Mouse (Mus musculus) 3T3-L1 (cell line): ENCODE data around the gene Mapt.

Experiments
- DNase-seq: peaks from one replicate; pipeline ENCODE4 v3.0.0-alpha.2; 2015; ENCODE audit warnings: low read depth, low spot score

Mapt gene

GRCm38 (mm10) chr11:104272352-104272751 lies 41.2 kb downstream of the Mapt start:
- DNase-seq = no peak

GRCm38 (mm10) chr11:104275765-104276164 lies 44.6 kb downstream of the Mapt start:
- no peak for DNase-seq

DNA sequence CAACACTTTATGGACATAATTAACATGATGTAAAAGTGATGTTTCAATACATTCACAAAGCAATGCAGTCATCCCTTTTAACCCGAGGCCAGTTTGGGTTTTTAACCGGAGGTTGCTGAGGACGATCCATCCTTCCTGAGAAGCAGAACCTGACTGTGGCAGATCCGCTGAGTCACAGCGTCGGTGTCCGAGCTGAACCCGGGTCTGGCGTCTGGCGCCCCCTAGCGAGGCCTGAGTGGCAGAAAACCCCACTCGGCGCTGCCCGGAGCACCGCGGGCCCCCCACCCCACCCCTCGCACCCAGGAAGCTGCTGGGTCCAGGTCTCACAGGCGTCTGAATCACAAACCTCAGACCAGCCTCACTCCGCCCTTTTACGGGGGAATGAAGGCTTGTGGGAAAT lies 47.0 kb downstream of the Mapt start:
- no peak for DNase-seq

DNA sequence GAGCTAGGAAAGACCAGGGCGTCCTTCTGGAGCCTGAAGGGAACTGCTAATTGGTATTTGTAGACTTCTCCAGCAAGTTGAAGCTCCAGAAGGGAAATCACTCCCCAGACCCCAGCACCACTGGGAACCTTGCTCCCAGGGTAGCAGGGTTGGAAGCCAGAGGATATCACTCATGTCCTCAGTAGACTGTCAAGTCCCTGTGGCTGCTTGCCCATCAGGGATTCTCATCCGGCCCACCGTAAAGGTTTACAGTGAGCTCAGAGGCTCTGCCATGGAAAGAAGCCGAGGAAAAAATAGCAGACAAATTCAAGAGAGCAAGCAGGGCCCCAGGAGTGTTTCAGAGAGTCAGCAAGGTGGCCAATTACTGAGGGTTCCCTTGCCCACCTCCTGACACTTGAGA lies 47.9 kb downstream of the Mapt start:
- DNase-seq = no peak

DNA sequence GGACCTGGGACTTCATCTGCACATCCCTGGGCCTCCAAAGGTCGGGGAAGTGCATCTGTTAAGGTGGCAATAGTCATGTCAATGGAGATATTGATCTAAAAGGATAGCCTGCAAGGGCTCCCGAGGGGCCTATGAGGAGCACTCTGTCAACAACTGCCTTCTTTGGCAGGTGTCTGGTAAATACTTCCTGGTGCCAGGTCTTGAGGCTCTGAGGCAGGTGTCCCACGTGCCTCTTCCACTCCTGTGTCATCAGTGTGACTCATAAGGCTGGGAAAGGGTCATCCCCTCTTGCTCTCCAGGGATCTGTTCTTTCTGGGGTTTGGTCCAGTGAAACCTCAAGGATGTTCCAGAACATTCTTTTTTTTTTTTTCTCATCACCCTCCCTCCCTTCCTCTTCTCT lies 48.3 kb downstream of the Mapt start:
- DNase-seq = peak; percentile 30

DNA sequence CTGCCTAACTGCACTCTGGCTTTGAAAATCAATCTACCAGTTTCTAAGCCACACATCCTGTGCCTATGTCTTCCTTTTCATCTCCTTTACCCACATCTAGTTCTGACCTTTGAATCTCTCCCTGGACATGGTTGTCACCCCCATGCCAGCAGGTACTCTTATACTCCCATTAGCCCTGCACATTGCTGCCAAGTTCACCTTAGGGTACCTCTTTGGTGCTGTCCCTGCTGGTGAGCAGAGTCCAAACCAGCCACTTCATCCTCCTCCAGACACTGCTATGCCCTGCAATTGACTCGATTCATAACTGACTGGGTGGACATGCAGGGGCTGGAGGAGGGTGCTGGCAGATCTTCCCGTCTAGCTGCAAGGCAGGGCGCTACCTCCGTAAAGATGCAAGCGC lies 50.3 kb downstream of the Mapt start:
- DNase-seq = no peak

DNA sequence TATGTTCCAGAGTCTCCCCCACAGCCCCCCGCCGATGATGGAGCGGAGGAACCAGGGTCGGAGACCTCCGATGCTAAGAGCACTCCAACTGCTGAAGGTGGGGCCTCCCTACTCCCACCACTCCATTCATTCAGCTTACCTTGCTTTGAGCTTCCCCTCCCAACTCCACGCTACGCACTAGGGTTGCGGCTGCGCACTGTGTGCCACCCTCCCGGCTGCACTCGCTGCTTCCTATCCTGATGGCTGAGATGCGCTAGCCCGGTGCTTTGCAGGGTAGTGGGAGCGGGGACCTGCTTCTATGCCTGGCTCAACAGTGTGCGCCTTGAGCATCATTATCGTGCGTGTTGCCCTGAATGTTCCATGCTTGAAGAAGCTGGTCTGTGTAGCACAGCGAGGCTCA lies 55.9 kb downstream of the Mapt start:
- no peak for DNase-seq

DNA sequence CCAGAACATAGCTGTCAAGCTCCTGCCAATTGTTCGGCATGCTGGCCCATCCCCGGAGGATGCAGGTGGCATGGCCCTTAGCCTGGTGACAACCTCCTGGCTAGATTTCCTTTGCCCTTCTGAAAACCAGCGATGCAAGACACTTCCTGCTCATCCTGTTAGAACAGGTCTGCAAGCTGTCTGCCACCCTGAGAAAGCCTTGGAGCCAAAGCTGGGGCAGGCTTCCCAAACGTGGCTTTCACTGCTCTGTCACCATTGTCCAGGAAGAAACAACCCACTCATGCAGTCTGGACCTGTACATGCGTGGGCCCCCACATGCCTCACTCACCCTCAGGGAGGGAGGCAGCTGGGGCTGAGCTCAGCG lies 57.6 kb downstream of the Mapt start:
- DNase-seq = no peak

DNA sequence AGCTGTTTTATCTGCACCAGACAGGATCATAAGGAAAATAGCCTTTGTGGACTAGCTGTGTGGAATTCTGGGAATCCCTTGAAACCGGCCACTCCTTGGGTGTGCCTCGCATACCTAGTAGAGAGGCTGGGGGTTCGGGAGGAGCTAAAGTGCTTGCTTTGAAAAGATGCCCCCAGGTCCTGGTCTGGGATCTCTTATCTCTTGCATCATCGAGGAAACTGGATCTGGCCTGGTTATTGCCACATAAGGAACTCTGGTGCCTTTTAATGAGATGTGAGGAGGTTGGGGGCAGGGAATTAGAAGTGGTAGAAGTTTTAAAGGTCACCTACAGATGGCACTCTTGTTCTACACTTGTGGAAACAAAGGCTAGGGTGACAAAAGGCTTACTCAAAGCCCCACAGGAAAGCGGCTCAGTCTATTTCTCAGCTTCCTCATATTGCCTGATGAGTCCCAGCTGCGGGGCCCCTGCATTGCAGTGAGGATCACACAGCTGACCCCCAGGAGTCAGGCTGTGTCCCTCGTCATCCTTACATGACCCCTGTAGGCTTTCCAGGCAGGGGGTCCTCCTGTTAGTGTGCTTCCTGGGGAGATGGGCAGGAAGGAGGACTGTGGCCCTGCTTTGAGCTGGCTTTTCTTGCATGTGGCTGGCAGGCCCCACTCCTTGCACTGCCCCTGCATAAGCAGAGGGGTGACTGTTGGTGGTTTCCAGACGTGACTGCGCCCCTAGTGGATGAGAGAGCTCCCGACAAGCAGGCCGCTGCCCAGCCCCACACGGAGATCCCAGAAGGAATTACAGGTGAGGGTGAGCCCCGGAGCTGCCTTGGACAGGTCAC lies 58.2 kb downstream of the Mapt start:
- peak; percentile 92 for DNase-seq

DNA sequence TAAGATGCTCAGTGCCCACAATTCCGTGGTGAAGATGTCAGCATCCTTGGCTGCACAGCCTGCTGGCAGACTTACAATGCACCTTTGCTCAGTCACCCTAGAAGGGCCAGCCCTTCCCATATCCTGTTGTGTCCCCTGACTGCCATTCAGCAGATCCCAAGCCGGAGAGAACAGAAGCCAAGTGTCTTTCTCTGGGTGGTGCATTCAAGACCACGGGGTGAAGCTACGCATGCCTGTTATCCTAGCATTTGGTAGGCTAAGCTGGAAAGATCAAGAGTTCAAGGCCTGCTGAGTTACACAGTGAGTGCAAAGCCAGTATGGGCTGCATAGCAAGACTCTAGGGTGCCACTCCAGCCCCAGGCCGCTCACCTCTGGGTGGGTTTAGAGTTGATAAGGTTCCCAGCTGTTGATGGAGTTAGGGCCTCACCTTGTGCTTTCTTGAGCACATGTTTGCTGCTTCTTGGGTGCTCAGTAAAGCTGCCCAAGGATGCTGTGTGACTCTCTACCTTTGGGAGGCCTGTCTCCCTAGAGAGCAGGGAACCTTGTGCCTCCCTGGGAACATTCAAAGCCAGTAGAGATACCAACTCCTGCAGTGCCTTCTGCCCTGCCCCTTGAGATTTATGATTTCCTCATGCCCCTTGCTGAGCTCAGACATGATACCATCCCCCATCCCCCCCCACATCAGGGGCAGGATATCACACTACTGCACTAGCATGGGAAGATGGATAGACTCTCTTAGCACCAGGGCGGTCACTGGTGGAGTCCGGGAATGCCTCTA lies 61.4 kb downstream of the Mapt start:
- DNase-seq = no peak

DNA sequence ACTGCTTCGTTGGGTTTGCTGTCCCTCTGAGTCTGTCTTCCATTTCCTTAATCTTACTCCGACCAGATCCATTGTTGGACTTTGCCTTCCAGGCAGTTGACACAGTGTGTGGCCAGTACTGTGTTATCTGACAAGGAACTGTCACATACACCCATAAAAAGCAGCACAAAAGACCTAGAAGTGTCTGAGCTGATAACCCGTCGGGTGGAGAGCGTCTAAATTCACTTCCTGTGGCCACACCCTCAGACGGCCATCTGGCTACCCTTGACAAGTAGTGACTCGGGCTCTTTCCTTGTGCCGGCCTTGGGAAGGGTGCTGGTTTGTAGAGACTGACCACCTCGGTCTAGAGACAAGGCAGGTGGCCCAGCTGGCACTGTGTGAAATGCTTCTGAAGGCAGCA lies 62.1 kb downstream of the Mapt start:
- DNase-seq = no peak

- DNase-seq = no peak
These were observed 64.0 kb downstream of the Mapt start for GRCm38 (mm10) chr11:104295145-104295544.

GRCm38 (mm10) chr11:104295656-104296055 lies 64.5 kb downstream of the Mapt start:
- peak; percentile 54 for DNase-seq

- DNase-seq = peak; percentile 76
These were observed 66.5 kb downstream of the Mapt start for GRCm38 (mm10) chr11:104297671-104298070.

DNA sequence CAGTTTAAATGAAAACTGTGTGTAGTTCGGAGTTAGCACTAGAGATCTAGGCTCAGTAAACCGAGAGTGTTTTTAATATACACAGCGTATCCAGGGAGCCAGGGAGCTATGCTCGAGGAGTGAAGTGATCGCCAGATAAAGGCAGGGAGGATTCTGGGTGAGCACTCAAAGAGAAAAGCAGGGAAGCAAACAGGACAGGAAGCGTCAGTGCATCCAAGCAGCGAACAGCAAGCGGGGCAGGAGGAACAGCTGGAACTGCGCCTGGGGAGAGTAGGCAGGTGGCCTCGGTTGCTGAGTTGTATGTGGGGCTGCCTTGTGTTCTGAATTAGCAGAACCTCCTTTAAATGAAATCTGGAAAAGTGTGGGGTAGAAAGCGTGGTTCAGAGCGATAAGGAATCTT lies 71.4 kb downstream of the Mapt start:
- DNase-seq = peak; percentile 28

DNA sequence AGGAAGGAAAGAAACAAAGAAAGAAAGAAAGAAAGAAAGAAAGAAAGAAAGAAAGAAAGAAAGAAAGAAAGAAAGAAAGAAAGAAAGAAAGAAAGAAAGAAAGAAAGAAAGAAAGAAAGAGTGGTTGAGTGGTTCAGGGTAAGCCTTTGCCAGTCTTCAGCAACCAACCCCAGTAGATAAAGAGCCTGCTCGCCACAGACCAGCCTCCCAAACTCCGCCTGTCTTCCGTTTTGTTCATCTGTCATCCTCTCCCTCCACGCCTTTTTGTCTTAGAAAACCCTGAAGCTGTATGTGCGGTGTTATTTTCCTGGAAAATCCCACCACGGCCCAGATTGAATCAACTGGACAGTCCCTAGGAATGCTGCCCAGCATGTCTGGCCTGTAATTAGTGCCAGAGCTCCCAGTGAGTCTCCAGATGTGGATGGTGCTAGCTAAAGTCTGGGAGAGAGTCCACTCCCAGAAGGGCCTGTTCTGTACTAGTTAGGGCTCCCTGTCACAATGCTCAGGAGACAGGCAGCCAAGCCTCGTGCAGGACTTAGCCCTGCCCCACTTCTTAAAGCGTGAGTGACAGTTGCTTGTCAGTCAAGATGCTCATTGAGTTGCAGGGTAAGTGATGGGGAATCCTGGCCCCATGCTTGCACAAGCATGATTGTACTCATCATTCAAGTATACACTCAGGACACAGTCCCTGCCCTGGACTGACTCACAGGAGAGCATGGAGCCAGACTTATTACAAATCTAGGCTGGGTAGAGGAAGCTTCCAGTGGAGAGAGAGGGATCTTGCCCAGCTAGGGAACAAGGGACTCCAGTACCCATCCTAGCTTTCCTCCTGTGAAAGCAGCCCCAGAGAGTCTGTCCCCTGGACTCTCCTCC lies 72.1 kb downstream of the Mapt start:
- peak; percentile 94 for DNase-seq

- no peak for DNase-seq
These were observed 74.5 kb downstream of the Mapt start for GRCm38 (mm10) chr11:104305711-104306110.

DNA sequence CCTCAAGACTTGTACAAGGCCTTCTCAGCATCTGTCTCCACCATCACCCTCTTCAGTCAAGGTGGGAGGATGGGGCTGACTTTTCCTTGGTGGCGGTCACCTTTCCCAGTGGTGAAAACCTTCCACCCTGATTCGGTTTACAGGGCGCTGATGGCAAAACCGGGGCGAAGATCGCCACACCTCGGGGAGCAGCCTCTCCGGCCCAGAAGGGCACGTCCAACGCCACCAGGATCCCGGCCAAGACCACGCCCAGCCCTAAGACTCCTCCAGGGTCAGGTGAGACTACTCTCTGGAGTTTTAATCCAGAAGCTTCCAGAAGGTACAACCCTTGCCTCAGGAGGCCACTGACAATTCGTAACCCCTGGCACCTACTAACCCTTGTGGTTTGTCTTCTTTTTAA lies 75.3 kb downstream of the Mapt start:
- DNase-seq = no peak

DNA sequence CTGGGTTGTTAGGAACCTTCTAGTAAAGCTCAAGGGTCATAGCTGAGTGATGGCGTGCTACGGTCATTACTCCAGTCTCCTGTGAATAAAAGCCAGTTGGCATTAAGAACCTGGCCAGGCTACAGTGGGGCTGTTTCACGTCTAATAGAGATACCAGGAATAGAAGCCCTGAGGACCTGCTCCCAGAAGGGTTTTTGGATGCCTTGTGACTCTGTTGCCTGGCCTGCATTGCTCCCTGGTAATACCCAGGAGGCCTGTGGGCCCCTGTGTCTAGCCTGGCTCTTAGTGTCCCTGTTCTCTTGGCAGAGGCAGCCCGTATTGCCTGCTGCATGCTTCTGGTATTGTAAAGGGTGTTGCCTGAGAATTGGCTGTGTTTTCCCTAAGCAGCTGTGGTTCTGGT lies 75.9 kb downstream of the Mapt start:
- DNase-seq = no peak

GRCm38 (mm10) chr11:104309377-104310225 lies 78.4 kb downstream of the Mapt start:
- DNase-seq = no peak

DNA sequence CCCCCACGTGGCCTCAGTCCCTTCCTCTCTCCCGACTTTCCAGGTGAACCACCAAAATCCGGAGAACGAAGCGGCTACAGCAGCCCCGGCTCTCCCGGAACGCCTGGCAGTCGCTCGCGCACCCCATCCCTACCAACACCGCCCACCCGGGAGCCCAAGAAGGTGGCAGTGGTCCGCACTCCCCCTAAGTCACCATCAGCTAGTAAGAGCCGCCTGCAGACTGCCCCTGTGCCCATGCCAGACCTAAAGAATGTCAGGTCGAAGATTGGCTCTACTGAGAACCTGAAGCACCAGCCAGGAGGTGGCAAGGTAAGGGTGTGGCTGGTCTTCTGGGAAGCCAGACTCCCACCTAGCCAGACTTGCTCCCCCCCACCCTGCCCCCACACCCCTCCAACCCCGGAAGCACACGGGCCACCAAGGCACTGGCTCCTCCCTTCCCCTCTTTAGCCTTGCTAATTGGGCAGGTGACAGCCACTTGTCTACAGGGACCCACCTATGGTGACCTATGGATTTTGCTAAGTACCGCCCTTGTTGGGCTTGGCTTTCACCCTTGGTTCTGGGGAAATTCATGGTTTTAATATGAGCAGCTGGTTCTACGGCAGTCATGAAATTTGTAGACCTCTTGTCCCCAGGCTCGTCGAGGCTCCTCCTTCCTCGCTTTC lies 79.2 kb downstream of the Mapt start:
- DNase-seq = no peak
